9 mouse cellular contexts compared by ENCODE assay signal in the genomic region with DNA sequence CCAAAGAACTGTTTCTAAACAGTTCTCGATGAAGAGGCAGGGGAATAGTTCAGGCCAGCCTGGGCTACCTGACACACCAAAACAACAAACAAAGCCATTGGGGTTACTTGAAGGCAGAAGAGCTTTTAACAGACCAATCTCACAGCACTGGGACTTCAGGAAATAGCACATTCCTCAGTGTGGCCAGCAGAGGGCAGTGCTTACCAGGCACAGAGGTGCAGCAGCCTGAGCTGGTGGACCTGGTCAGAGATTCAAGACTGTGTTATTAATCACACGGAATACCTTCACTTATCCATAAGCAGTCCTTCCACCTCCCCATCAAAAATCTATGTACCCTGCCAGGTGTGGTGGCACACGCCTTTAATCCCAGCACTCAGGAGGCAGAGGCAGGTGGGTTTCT. TPM values are rescaled to one million over a fixed set of nuclear protein-coding genes. Genes with fewer than 3 reads are reported as not detected.
DNase-seq lines count a peak whose midpoint lies in the region; ATAC-seq and TF ChIP-seq lines count a peak whose summit lies in the region.
"Had no signal": no experiment of that assay in that cellular context is flagged by ENCODE, and none has a peak within 500 bp of the region (broad histone marks: within the 10 kb centered on the region; RNA-seq: fewer than 3 reads in every experiment).

No protein-coding gene starts in this region.

- DNase-seq in kidney, adult 2 months, result peak; percentile 83
- DNase-seq in brain, embryonic 18.5 days (ENCODE audit: low read depth, low spot score), result peak; percentile 43
- peak; percentile 71 for DNase-seq in liver, adult 2 months (ENCODE audit: extremely low read depth, low read depth, low spot score)
- peak; percentile 26 for DNase-seq in ovary, postnatal 10 days (ENCODE audit: low spot score)
- DNase-seq in thymus, adult 2 months, result peak; percentile 71

- TF ChIP-seq POLR2A in kidney, adult 2 months (IDR thresholded peaks at IDR 0.05; ENCODE audit: low read depth, low read length), result no peak
- TF ChIP-seq POLR2A in liver, adult 2 months (IDR thresholded peaks at IDR 0.05; ENCODE audit: extremely low read depth, insufficient read depth, low read length), result no peak
- TF ChIP-seq POLR2A in thymus, adult 2 months (IDR thresholded peaks at IDR 0.05; ENCODE audit: control insufficient read depth, extremely low read depth, insufficient read depth, low read length, poor library complexity), result no peak

- 10% methylated on average over 3 of the region's 3 CpGs for whole genome bisulfite sequencing in kidney, adult 2 months
- WGBS in kidney, embryonic 16.5 days, result 19% methylated on average over 3 of the region's 3 CpGs
- WGBS in forebrain, embryonic 16.5 days, result 25% methylated on average over 3 of the region's 3 CpGs
- WGBS in liver, adult 2 months, result under 1% methylated on average over 3 of the region's 3 CpGs
- WGBS in thymus, adult 2 months, result 10% methylated on average over 3 of the region's 3 CpGs

- no peak; the same call in 1 of the 2 replicates for ATAC-seq in kidney, embryonic 16.5 days (ENCODE audit: low FRiP score, low TSS enrichment)
- peak; percentile 36; the same call in 1 of the 2 replicates for ATAC-seq in forebrain, embryonic 16.5 days
- peak; percentile 22 for ATAC-seq in inflammation-experienced regulatory T-cells, adult 6 months

- no peak overlapping the region for H3K9ac ChIP-seq in kidney, embryonic 16.5 days (replicated peaks; ENCODE audit: low read length)
- no peak overlapping the region for H3K9ac ChIP-seq in forebrain, embryonic 16.5 days (replicated peaks; ENCODE audit: low read depth, low read length)
- H3K9ac ChIP-seq in liver, adult 2 months (ENCODE audit: low read depth, low read length), result no peak overlapping the region
- H3K9ac ChIP-seq: embryonic facial prominence, embryonic 15.5 days had no signal

- H3K4me1 ChIP-seq in kidney, adult 2 months (ENCODE audit: control insufficient read depth, insufficient read depth, low read length), result peaks cover 11% of the 10 kb centered on the region
- peaks cover 22% of the 10 kb centered on the region for H3K4me1 ChIP-seq in kidney, embryonic 16.5 days (ENCODE audit: insufficient read depth, low read length)
- peaks cover 10% of the 10 kb centered on the region; the same call in 1 of the 2 replicates for H3K4me1 ChIP-seq in forebrain, embryonic 16.5 days (replicated peaks; ENCODE audit: control insufficient read depth, insufficient read depth, low read length)
- peaks cover 7% of the 10 kb centered on the region; the same call in 1 of the 2 replicates for H3K4me1 ChIP-seq in liver, adult 2 months (ENCODE audit: control insufficient read depth, insufficient read depth, low read length)
- H3K4me1 ChIP-seq in thymus, adult 2 months (replicated peaks; ENCODE audit: control insufficient read depth, insufficient read depth, low read length), result peaks cover 17% of the 10 kb centered on the region

- H3K9me3 ChIP-seq in kidney, embryonic 16.5 days (ENCODE audit: low read length), result no peaks in the 10 kb centered on the region
- no peaks in the 10 kb centered on the region for H3K9me3 ChIP-seq in forebrain, embryonic 16.5 days (ENCODE audit: control insufficient read depth, low read length)
- H3K9me3 ChIP-seq: embryonic facial prominence, embryonic 15.5 days had no signal

- no peak overlapping the region for H3K4me3 ChIP-seq in kidney, adult 2 months (ENCODE audit: insufficient read depth, low read depth, low read length)
- H3K4me3 ChIP-seq in kidney, embryonic 16.5 days (ENCODE audit: low read length), result no peak overlapping the region
- H3K4me3 ChIP-seq in forebrain, embryonic 16.5 days (replicated peaks; ENCODE audit: low read length), result no peak overlapping the region
- no peak overlapping the region for H3K4me3 ChIP-seq in liver, adult 2 months (ENCODE audit: insufficient read depth, low read depth, low read length)
- no peak overlapping the region for H3K4me3 ChIP-seq in thymus, adult 2 months (ENCODE audit: control insufficient read depth, insufficient read depth, low read length)
- H3K4me3 ChIP-seq: embryonic facial prominence, embryonic 15.5 days had no signal

- no peaks in the 10 kb centered on the region for H3K36me3 ChIP-seq in kidney, adult 2 months (ENCODE audit: control insufficient read depth, insufficient read depth, low read length)
- no peaks in the 10 kb centered on the region for H3K36me3 ChIP-seq in kidney, embryonic 16.5 days (ENCODE audit: insufficient read depth, low read length)
- H3K36me3 ChIP-seq in forebrain, embryonic 16.5 days (ENCODE audit: control insufficient read depth, insufficient read depth), result no peaks in the 10 kb centered on the region
- H3K36me3 ChIP-seq in liver, adult 2 months (ENCODE audit: control insufficient read depth, insufficient read depth, low read length), result no peaks in the 10 kb centered on the region
- no peaks in the 10 kb centered on the region for H3K36me3 ChIP-seq in thymus, adult 2 months (ENCODE audit: control insufficient read depth, insufficient read depth, low read length)
- H3K36me3 ChIP-seq: embryonic facial prominence, embryonic 15.5 days had no signal

- no peak overlapping the region for H3K4me2 ChIP-seq in kidney, embryonic 16.5 days (replicated peaks; ENCODE audit: low read depth, low read length)
- no peak overlapping the region for H3K4me2 ChIP-seq in forebrain, embryonic 16.5 days (ENCODE audit: low read length)
- H3K4me2 ChIP-seq: embryonic facial prominence, embryonic 15.5 days had no signal

- no peak overlapping the region for H3K27ac ChIP-seq in kidney, adult 2 months (ENCODE audit: insufficient read depth, low read depth, low read length)
- H3K27ac ChIP-seq in kidney, embryonic 16.5 days (ENCODE audit: low read length), result no peak overlapping the region
- H3K27ac ChIP-seq in forebrain, embryonic 16.5 days (ENCODE audit: low read length), result no peak overlapping the region
- H3K27ac ChIP-seq in liver, adult 2 months (replicated peaks; ENCODE audit: insufficient read depth, low read depth, low read length), result no peak overlapping the region
- H3K27ac ChIP-seq in thymus, adult 2 months (ENCODE audit: control insufficient read depth, insufficient read depth, low read length), result no peak overlapping the region
- H3K27ac ChIP-seq: embryonic facial prominence, embryonic 15.5 days had no signal

- no peaks in the 10 kb centered on the region for H3K27me3 ChIP-seq in kidney, adult 2 months (replicated peaks; ENCODE audit: control insufficient read depth, insufficient read depth, low read length)
- no peaks in the 10 kb centered on the region for H3K27me3 ChIP-seq in kidney, embryonic 16.5 days (ENCODE audit: insufficient read depth, low read length)
- no peaks in the 10 kb centered on the region for H3K27me3 ChIP-seq in forebrain, embryonic 16.5 days (replicated peaks; ENCODE audit: control insufficient read depth, insufficient read depth, low read length)
- H3K27me3 ChIP-seq in liver, adult 2 months (ENCODE audit: control insufficient read depth, insufficient read depth, low read length), result no peaks in the 10 kb centered on the region
- no peaks in the 10 kb centered on the region for H3K27me3 ChIP-seq in thymus, adult 2 months (ENCODE audit: control insufficient read depth, insufficient read depth, low read length)
- H3K27me3 ChIP-seq: embryonic facial prominence, embryonic 15.5 days had no signal

- TF ChIP-seq CTCF in kidney, adult 2 months (conservative IDR thresholded peaks at IDR 0.05; ENCODE audit: insufficient read depth, insufficient read length, low read depth, low read length), result peak; percentile 99
- TF ChIP-seq CTCF in liver, adult 2 months (IDR thresholded peaks at IDR 0.05; ENCODE audit: low read depth, low read length), result peak; percentile 99
- peak; percentile 80; the same call in 1 of the 2 replicates for TF ChIP-seq CTCF in thymus, adult 2 months (IDR thresholded peaks at IDR 0.05; ENCODE audit: borderline replicate concordance, control insufficient read depth, extremely low read depth, insufficient read depth, low read length, poor library complexity)

- no peaks in the 10 kb centered on the region for H3K79me2 ChIP-seq in liver, adult 2 months (ENCODE audit: control insufficient read depth, insufficient read depth, low read length)

RNA-seq across cellular contexts. Expression of a gene that starts 5.3 kb away (rescaled TPM):
- 87.7 and 105 TPM in 2 replicates for polyA plus RNA-seq in kidney, adult 2 months (2012; rRNA removed)
- 67.7 and 68.8 TPM in 2 replicates for polyA plus RNA-seq in kidney, embryonic 16.5 days (2015; fragmentation: Nextera tagmentation; extraction: Ambion mirVana)
- 101 and 102 TPM in 2 replicates for polyA plus RNA-seq in forebrain, embryonic 16.5 days (2015; fragmentation: Nextera tagmentation; extraction: Ambion mirVana)
- polyA plus RNA-seq in inflammation-experienced regulatory T-cells, adult 6 months (2017; shearing (Covaris generic)), result 10 to 100 TPM; 20.9 to 33.0 (median 29.8) TPM
- 22.3 and 35.2 TPM in 2 replicates for total RNA-seq in liver, adult 2 months (2014; rRNA removed)
- 38.1 and 49.2 TPM in 2 replicates for polyA plus RNA-seq in liver, adult 2 months (2012; rRNA removed)
- polyA plus RNA-seq in thymus, adult 2 months (2012; rRNA removed), result 182 and 195 TPM in 2 replicates

RNA-seq across cellular contexts. Expression of a gene that starts 7.6 kb away (rescaled TPM):
- polyA plus RNA-seq in kidney, adult 2 months (2012; rRNA removed), result 18.4 and 19.5 TPM in 2 replicates
- 17.3 and 20.7 TPM in 2 replicates for polyA plus RNA-seq in kidney, embryonic 16.5 days (2015; fragmentation: Nextera tagmentation; extraction: Ambion mirVana)
- 17.4 and 22.5 TPM in 2 replicates for polyA plus RNA-seq in forebrain, embryonic 16.5 days (2015; fragmentation: Nextera tagmentation; extraction: Ambion mirVana)
- 10 to 100 TPM; 10.9 to 23.4 (median 15.3) TPM for polyA plus RNA-seq in inflammation-experienced regulatory T-cells, adult 6 months (2017; shearing (Covaris generic))
- 2.4 and 3.6 TPM in 2 replicates for total RNA-seq in liver, adult 2 months (2014; rRNA removed)
- polyA plus RNA-seq in liver, adult 2 months (2012; rRNA removed), result 13.0 and 14.8 TPM in 2 replicates
- 121 and 155 TPM in 2 replicates for polyA plus RNA-seq in thymus, adult 2 months (2012; rRNA removed)

RNA-seq across cellular contexts. Expression of a gene that starts 45.4 kb away (rescaled TPM):
- 36.8 and 39.5 TPM in 2 replicates for polyA plus RNA-seq in kidney, adult 2 months (2012; rRNA removed)
- polyA plus RNA-seq in kidney, embryonic 16.5 days (2015; fragmentation: Nextera tagmentation; extraction: Ambion mirVana), result 23.3 and 23.8 TPM in 2 replicates
- polyA plus RNA-seq in forebrain, embryonic 16.5 days (2015; fragmentation: Nextera tagmentation; extraction: Ambion mirVana), result 32.5 and 44.1 TPM in 2 replicates
- polyA plus RNA-seq in inflammation-experienced regulatory T-cells, adult 6 months (2017; shearing (Covaris generic)), result 100 to 1,000 TPM in 2 of 3 experiments, 10 to 100 TPM in 1; 71.4 to 109 (median 107) TPM
- total RNA-seq in liver, adult 2 months (2014; rRNA removed), result 17.2 and 18.3 TPM in 2 replicates
- 42.5 and 49.7 TPM in 2 replicates for polyA plus RNA-seq in liver, adult 2 months (2012; rRNA removed)
- polyA plus RNA-seq in thymus, adult 2 months (2012; rRNA removed), result 56.4 and 66.9 TPM in 2 replicates

RNA-seq across cellular contexts. Expression of a gene that starts 45.6 kb away (rescaled TPM):
- 14.3 and 19.5 TPM in 2 replicates for polyA plus RNA-seq in kidney, adult 2 months (2012; rRNA removed)
- 43.1 and 43.2 TPM in 2 replicates for polyA plus RNA-seq in kidney, embryonic 16.5 days (2015; fragmentation: Nextera tagmentation; extraction: Ambion mirVana)
- polyA plus RNA-seq in forebrain, embryonic 16.5 days (2015; fragmentation: Nextera tagmentation; extraction: Ambion mirVana), result 56.9 and 59.4 TPM in 2 replicates
- 100 to 1,000 TPM; 190 to 248 (median 240) TPM for polyA plus RNA-seq in inflammation-experienced regulatory T-cells, adult 6 months (2017; shearing (Covaris generic))
- 3.5 and 5.2 TPM in 2 replicates for total RNA-seq in liver, adult 2 months (2014; rRNA removed)
- 6.1 TPM in 2 replicates for polyA plus RNA-seq in liver, adult 2 months (2012; rRNA removed)
- 252 and 261 TPM in 2 replicates for polyA plus RNA-seq in thymus, adult 2 months (2012; rRNA removed)

RNA-seq across cellular contexts. Expression of a gene that starts 50.6 kb away (rescaled TPM):
- polyA plus RNA-seq in kidney, adult 2 months (2012; rRNA removed), result 22.6 and 23.1 TPM in 2 replicates
- polyA plus RNA-seq in kidney, embryonic 16.5 days (2015; fragmentation: Nextera tagmentation; extraction: Ambion mirVana), result 71.2 and 87.3 TPM in 2 replicates
- polyA plus RNA-seq in forebrain, embryonic 16.5 days (2015; fragmentation: Nextera tagmentation; extraction: Ambion mirVana), result 62.6 and 65.1 TPM in 2 replicates
- 10 to 100 TPM; 12.1 to 22.6 (median 17.8) TPM for polyA plus RNA-seq in inflammation-experienced regulatory T-cells, adult 6 months (2017; shearing (Covaris generic))
- 6.7 and 8.6 TPM in 2 replicates for total RNA-seq in liver, adult 2 months (2014; rRNA removed)
- polyA plus RNA-seq in liver, adult 2 months (2012; rRNA removed), result 12.7 and 17.8 TPM in 2 replicates
- 94.6 and 119 TPM in 2 replicates for polyA plus RNA-seq in thymus, adult 2 months (2012; rRNA removed)

Comparison
In these comparisons a context has a peak if more than half of its experiments do, and no peak if none do; other contexts are left out.
1. DNase-seq: peak in every context shown above with its lines; median percentile 83 in kidney, adult 2 months; 71 in liver, adult 2 months; 71 in thymus, adult 2 months; 43 in brain, embryonic 18.5 days; 26 in ovary, postnatal 10 days.